Mouse (Mus musculus) layer of hippocampus, adult 9-10 months (tissue): ENCODE data around the gene Gm6993.

Experiments
- DNase-seq: peaks from one replicate; pipeline ENCODE4 v3.0.0; 2022; ENCODE audit warnings: low spot score

The Gm6993 gene

GRCm38 (mm10) chr12:31239798-31240197 is 772 bp upstream of the Gm6993 start:
- DNase-seq = no peak

- DNase-seq = no peak
Observed at GRCm38 (mm10) chr12:31241595-31242342, 1.2 kb downstream of the Gm6993 start.

- DNase-seq = no peak
Observed at GRCm38 (mm10) chr12:31244001-31244400, 3.4 kb downstream of the Gm6993 start.

DNA sequence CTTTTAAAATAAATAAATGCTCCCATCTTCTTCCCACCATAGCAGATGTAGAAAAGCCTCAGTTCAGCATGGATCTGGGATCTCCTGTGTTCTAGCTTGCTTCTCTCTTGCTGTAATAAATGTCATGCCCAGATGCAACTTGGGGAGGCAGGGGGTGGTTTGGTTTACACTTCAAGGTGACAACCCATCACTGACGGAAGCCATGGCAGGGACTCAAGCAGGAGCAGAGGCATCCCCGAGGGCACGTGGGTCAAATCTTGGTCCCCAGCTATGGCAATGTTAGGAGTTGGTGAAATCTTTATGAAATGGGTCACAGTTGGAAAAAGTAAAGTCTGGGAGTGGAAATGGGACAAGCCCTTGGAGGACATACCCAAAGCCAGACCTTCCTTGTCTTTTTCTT is 4.1 kb downstream of the Gm6993 start:
- DNase-seq = no peak

GRCm38 (mm10) chr12:31246153-31246552 is 5.6 kb downstream of the Gm6993 start:
- no peak for DNase-seq

GRCm38 (mm10) chr12:31246615-31247014 is 6.0 kb downstream of the Gm6993 start:
- no peak for DNase-seq

- no peak for DNase-seq
Observed at GRCm38 (mm10) chr12:31248165-31248564, 7.6 kb downstream of the Gm6993 start.

DNA sequence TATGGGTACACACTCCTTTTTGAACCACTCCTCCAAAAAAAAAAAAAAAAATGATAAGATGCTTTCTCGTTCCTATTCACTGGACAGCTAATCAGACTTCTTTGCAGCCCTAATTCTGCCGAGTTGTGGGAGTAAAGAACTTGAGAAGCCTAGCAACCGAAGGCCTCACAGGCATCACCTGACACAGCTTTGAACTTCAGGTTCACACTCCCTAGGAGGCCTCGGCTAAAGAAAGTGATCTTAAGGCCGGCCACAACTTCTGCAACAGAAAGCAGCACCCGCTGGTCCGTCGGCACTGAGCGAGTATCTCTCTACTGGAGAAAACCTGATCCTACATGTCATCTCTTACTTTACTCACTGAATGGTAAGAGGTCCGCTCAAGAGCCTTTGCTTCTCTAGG is 8.1 kb downstream of the Gm6993 start:
- no peak for DNase-seq

DNA sequence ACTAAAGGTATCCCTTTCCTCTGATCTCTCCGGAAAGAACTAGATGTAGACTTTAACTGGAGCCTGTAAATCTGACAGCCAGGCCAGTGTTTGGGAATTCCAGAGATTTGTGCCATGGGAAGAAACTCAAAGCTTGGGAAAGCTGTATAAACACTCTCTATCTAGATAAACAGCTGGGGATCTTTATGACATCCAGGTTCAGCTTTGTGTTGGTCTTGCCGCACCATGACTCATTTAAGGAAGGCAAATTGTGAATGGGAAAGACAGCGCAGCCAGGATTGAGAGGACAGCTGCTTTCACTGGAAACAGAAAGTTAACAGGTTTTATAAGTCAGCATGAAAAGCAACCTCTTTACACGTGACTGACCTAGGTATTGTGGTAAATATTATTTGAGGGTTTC is 11.7 kb downstream of the Gm6993 start:
- DNase-seq = no peak

GRCm38 (mm10) chr12:31254978-31255377 is 14.4 kb downstream of the Gm6993 start:
- no peak for DNase-seq

DNA sequence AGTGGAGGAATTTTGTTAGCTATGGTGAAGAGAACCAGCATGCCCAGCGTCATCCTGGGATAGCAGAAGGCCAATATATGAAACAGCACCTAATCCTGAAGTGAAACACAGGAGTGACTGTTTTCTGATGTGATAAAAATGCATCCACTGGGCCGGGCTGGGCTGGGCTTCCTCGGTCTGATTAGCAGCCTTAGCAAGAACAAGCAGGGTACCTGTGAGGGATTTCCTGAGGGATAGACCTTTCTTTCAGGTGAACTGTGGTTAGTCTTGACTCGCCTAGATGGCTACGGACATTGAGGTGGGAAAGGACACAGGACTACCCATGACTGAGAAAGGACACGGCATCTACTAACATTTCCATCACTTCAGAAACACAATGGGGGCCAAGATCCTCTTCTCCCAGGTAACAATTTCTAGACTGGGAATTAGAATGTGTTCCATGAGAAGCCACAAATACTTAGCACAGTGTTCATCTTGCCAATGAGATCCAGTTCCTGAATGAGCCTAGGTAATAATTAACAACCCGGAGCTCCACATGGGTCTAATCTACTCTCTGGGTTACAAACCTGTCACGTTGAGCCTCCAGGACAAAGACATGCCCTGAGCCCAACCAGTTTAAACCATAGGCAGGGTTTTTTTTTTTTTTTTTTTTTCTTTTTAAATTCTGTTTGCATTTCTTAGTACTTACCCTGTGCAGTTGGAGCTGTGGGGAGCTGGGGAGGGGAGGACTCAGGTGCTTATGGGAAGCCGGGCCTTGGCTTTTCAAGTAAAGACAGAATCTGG is 15.7 kb downstream of the Gm6993 start:
- DNase-seq = no peak

GRCm38 (mm10) chr12:31261882-31262281 is 21.3 kb downstream of the Gm6993 start:
- DNase-seq = no peak

DNA sequence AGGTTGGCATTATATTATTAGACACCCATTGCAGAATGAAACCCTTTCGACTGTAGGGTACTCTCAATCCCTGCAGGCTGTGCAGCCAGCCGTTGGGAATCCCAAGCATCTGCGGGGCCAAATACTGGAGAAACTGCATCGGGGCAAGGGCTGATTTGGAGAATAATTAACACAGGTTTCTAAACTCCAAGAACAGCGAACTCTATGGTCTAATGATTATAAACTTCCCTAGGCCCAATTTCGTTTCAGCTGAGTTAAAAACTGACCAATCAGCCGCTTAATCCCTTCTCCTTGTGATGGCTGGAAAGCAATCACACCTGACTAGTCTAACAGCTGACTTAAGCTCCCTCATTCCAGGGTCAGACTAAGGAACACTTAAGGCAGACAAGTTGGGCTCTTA is 23.4 kb downstream of the Gm6993 start:
- no peak for DNase-seq

- DNase-seq = no peak
Observed at GRCm38 (mm10) chr12:31265005-31265721, 24.6 kb downstream of the Gm6993 start, which contains the start of gene Lamb1. Lamb1 (plus strand) TSS chr12:31265234.

- DNase-seq = no peak
Observed at GRCm38 (mm10) chr12:31265722-31266431, 25.3 kb downstream of the Gm6993 start.

- DNase-seq = no peak
Observed at GRCm38 (mm10) chr12:31266686-31267085, 26.1 kb downstream of the Gm6993 start.

DNA sequence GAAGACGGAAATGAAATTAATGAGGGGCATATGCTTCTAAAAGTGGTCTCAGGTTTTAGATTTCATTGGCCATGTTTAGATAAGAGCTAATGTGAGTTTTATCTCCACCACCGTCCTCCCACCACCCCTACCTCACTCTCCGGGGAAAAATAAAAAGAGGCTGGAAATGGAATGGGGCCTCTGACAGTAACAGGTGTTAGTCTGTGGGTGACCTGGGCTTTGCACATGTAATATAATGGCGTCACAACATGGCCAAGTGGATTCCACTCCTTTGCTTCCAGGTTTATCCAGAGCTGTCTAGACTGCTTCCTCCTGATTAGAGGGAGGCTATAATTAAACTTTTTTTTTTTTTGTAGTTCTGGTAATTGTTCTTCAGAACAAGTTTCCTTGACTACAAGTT is 26.8 kb downstream of the Gm6993 start:
- no peak for DNase-seq

DNA sequence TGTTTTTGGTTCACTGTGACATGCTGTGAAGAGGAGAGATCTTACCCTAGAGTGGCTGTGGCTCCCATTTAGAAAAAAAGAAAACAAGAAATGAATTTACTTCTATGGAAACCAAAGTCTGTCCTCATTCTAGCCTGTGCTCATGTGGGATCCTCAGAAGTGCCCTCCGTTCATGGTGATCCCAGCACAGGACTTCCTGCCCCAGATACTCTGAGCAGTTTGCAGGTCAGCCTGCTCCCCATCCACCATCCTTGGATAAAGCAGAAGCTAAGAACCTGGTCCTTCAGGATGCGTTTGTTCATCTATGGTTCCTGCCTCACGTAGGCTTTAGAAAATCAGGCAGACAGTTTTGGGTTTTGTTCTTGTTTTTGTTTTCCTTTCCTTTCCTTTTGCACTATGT is 27.7 kb downstream of the Gm6993 start:
- DNase-seq = no peak

GRCm38 (mm10) chr12:31269020-31269597 is 28.5 kb downstream of the Gm6993 start:
- no peak for DNase-seq

- DNase-seq = no peak
Observed at GRCm38 (mm10) chr12:31270361-31270760, 29.8 kb downstream of the Gm6993 start.

DNA sequence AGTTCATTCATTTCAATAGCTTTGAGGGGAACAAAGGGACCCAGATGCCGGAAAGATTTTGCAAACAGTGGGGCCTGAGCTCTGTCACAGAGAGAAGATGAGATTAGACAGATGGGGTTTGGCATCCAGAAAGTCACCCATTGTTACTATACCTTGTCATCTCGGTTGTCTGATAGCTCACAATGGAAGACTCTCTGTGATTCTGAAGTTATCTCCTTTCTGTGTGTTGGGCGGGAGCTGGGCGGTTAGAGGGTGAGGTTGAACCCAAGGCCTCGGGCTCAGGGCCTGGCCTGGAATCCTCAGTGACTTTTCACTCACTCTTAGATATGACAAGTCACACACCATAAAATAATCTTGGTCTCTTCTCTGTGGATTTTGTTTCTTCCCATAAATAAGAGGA is 30.2 kb downstream of the Gm6993 start:
- DNase-seq = no peak
